Mouse (Mus musculus) spleen, adult 12 weeks (tissue): ENCODE data around the gene Vmn2r5.
"Not testable (repeated sequence)": the region's sequence is repeated elsewhere in the genome, so short reads cannot be mapped to it uniquely, and the experiment has no call there.

ENCODE experiments used
- DNase-seq: peaks from one replicate; pipeline ENCODE4 v3.0.0; 2022; ENCODE audit warnings: low spot score

Gene Vmn2r5

GRCm38 (mm10) chr3:64509742-64510141 is at the start of gene Vmn2r5:
Gene Vmn2r5, minus strand, starts transcription at chr3:64509842.
- DNase-seq = not testable (repeated sequence)

- DNase-seq = not testable (repeated sequence)
Observed at GRCm38 (mm10) chr3:64523585-64523984, 13.9 kb upstream of the Vmn2r5 start.
